Mouse (Mus musculus) forebrain, postnatal 0 days (tissue): ENCODE measurements around the gene Nhlrc4. TPM values are rescaled to one million over a fixed set of nuclear protein-coding genes. Genes with fewer than 3 reads are reported as not detected.

Experiments
- ATAC-seq: fragments of 200-750 bp; cut with Nextera tagmentation; 2 replicates; pipeline ENCODE4 v1.8.0; 2017; ENCODE audit warnings: mild to moderate bottlenecking, moderate library complexity
- DNase-seq: peaks from one replicate; pipeline ENCODE4 v3.0.0-alpha.2; 2015
- H3K27ac ChIP-seq: fragments of 300-500 bp; sonication (generic); 2 replicates; pipeline ENCODE4 v1.5.1; 2014; ENCODE audit warnings: low read depth, mild to moderate bottlenecking, antibody characterized with exemption, low read length, moderate library complexity, mixed read lengths
- H3K27me3 ChIP-seq: fragments of 300-500 bp; sonication (generic); 2 replicates; pipeline ENCODE4 v1.6.1; 2014; ENCODE audit warnings: mild to moderate bottlenecking, low read length, mixed read lengths; ENCODE audit not compliant: insufficient read depth
- H3K36me3 ChIP-seq: fragments of 300-500 bp; sonication (generic); 2 replicates; pipeline ENCODE4 v1.6.1; 2014; ENCODE audit warnings: mild to moderate bottlenecking, moderate library complexity; ENCODE audit not compliant: insufficient read depth
- H3K4me1 ChIP-seq: fragments of 300-500 bp; sonication (generic); 2 replicates; pipeline ENCODE4 v1.6.1; 2014; ENCODE audit warnings: antibody characterized with exemption; ENCODE audit not compliant: insufficient read depth
- H3K4me2 ChIP-seq: fragments of 300-500 bp; sonication (generic); 2 replicates; pipeline ENCODE4 v1.6.1; 2014; ENCODE audit warnings: low read depth, mild to moderate bottlenecking, moderate library complexity
- H3K4me3 ChIP-seq: fragments of 300-500 bp; sonication (generic); 2 replicates; pipeline ENCODE4 v1.5.1; 2014; ENCODE audit warnings: low read depth, low read length, mixed read lengths
- H3K9ac ChIP-seq: fragments of 300-500 bp; sonication (generic); 2 replicates; pipeline ENCODE4 v1.6.1; 2014; ENCODE audit warnings: mild to moderate bottlenecking
- H3K9me3 ChIP-seq: fragments of 300-500 bp; sonication (generic); 2 replicates; pipeline ENCODE4 v1.6.1; 2016; ENCODE audit warnings: low read length
- CTCF ChIP-seq: sonication (generic); IDR thresholded peaks from 2 replicates; pipeline ENCODE4 v1.5.1; 2016; ENCODE audit warnings: antibody characterized with exemption, control low read depth, low read depth
- WGBS: fragments of 180-500 bp; shearing (Covaris S2); extraction: QIAGEN DNeasy Blood & Tissue Kit; methylation state at CpG from one replicate; pipeline ENCODE4 v1.1.7; 2014; 5-methylcytosine and 5-hydroxymethylcytosine counted together
- polyA plus RNA-seq: library from polyadenylated mRNA; unstranded; fragments of >200 nt; fragmentation: Nextera tagmentation; extraction: Ambion mirVana; gene quantifications from 2 replicates; pipeline ENCODE4 v1.2.1, GENCODE M21; 2015
- total RNA-seq: library from RNA; depleted of rRNA; stranded (reverse); fragments of >200 nt; gene quantifications from 2 replicates; pipeline ENCODE4 v1.2.3, GENCODE M21; 2014; rRNA removed

Nhlrc4 gene
- total and polyA plus RNA-seq, 2 experiments from 2014 or later: 0.44 TPM; not detected in 1

DNA sequence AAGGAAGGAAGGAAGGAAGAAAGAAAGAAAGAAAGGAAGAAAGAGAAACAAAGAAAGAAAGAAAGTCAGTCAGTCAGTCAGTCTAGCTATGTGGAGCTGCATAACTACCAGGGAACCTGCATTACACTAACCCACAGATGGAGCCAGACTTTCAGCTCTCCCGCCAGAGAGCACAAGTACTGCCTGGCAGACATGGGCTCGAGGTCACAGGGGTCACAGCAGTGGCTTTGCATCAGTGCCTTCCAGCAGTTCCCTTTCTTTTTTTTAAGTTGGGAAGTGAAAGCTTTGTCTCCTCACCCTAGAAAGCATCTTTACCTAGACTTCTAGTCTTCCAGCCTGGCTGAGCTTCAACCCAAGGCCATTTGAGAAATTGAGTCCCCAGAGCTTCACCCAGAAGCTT lies 49.3 kb downstream of the Nhlrc4 start:
- no peak overlapping the region for H3K9ac ChIP-seq
- no peaks in the 10 kb centered on the region for H3K36me3 ChIP-seq
- H3K4me1 ChIP-seq: no peaks in the 10 kb centered on the region
- no peaks in the 10 kb centered on the region for H3K27me3 ChIP-seq
- H3K9me3 ChIP-seq: no peaks in the 10 kb centered on the region
- 36% methylated on average over 2 of the region's 2 CpGs for WGBS
- ATAC-seq: no peak
- TF ChIP-seq CTCF: no peak
- H3K4me3 ChIP-seq: no peak overlapping the region
- H3K27ac ChIP-seq: no peak overlapping the region
- H3K4me2 ChIP-seq: no peak overlapping the region
- DNase-seq: no peak

DNA sequence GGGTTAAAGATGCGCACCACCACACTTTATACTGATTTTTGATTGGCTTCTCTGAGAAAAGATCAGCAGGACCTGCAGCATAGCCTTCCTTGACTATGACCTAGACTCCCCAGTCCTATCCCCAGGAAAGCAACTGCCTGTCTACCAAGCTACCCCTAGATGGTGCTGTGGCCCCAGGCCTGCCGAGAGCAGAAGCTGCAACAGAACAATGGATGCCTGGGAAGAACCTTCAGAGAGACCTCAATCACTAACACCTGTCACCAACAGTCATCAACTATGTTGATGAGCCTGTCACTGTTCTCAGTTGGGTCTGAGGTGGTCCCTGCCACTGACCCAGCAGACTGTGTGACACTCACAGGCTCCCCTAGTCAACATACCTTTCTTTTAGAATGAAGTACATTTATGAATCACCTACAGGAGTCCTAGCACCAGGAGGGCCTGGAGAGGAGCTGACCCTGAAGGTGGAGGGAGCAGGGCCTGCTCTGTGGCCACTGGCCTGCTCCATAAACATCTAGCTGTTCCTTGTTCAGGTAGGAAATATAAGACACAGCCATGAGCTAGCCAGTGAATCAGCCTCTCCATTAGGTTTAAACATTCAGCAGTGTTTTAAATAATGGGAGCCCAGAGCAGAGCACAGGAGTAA lies 50.7 kb downstream of the Nhlrc4 start:
- Histone ChIP-seq H3K4me1 (no peaks in the 10 kb centered on the region), H3K36me3 (0 out of 2 replicates have a peak, but pooled peaks cover 7% of the 10 kb centered on the region), H3K9me3 (no peaks in the 10 kb centered on the region), H3K4me2 (no peak overlapping the region), H3K4me3 (no peak overlapping the region), H3K27ac (peak overlapping the region; percentile 67; the same call in 1 of the 2 replicates), H3K27me3 (no peaks in the 10 kb centered on the region), H3K9ac (no peak overlapping the region)
- 34% methylated on average over 2 of the region's 2 CpGs for WGBS
- TF ChIP-seq CTCF: peak; percentile 92
- ATAC-seq: peak; percentile 94
- peak; percentile 78 for DNase-seq

Other genes starting within 250 kb of the Nhlrc4 start
Only the 30 nearest of the 32 such genes appear.
- 6.5 and 8.0 TPM in 2 replicates for gene Rpusd1, start 217.3 kb downstream of the Nhlrc4 start, total RNA-seq
- gene Rpusd1, start 217.3 kb downstream of the Nhlrc4 start, polyA plus RNA-seq: 30.0 and 30.7 TPM in 2 replicates
- gene Mslnl, start 208.9 kb downstream of the Nhlrc4 start, total RNA-seq: 0.10 TPM in 1 of 2 replicates, not detected in the other
- gene Mslnl, start 208.9 kb downstream of the Nhlrc4 start, polyA plus RNA-seq: not detected in 2 replicates
- 2.1 and 4.0 TPM in 2 replicates for gene Msln, start 190.6 kb downstream of the Nhlrc4 start, total RNA-seq
- 0.97 and 1.3 TPM in 2 replicates for gene Msln, start 190.6 kb downstream of the Nhlrc4 start, polyA plus RNA-seq
- gene Narfl, start 171.2 kb downstream of the Nhlrc4 start, total RNA-seq: 31.0 and 35.0 TPM in 2 replicates
- 30.4 and 30.8 TPM in 2 replicates for gene Narfl, start 171.2 kb downstream of the Nhlrc4 start, polyA plus RNA-seq
- gene Haghl, start 159.3 kb downstream of the Nhlrc4 start, total RNA-seq: 118 and 141 TPM in 2 replicates
- 139 and 154 TPM in 2 replicates for gene Haghl, start 159.3 kb downstream of the Nhlrc4 start, polyA plus RNA-seq
- gene Ccdc78, start 158.4 kb downstream of the Nhlrc4 start, total RNA-seq: 0.31 TPM in 1 of 2 replicates, not detected in the other
- 0.36 and 0.45 TPM in 2 replicates for gene Ccdc78, start 158.4 kb downstream of the Nhlrc4 start, polyA plus RNA-seq
- 82.5 and 84.2 TPM in 2 replicates for gene Fam173a, start 152.1 kb downstream of the Nhlrc4 start, total RNA-seq
- gene Fam173a, start 152.1 kb downstream of the Nhlrc4 start, polyA plus RNA-seq: 76.0 and 78.3 TPM in 2 replicates
- 0.31 TPM in 1 of 2 replicates, not detected in the other for gene AC134908.4, start 149.3 kb downstream of the Nhlrc4 start, total RNA-seq
- 1.1 TPM in 1 of 2 replicates, not detected in the other for gene AC134908.4, start 149.3 kb downstream of the Nhlrc4 start, polyA plus RNA-seq
- 136 and 148 TPM in 2 replicates for gene Metrn, start 147.8 kb downstream of the Nhlrc4 start, total RNA-seq
- gene Metrn, start 147.8 kb downstream of the Nhlrc4 start, polyA plus RNA-seq: 56.9 and 59.3 TPM in 2 replicates
- 97.6 and 133 TPM in 2 replicates for gene Fbxl16, start 135.9 kb downstream of the Nhlrc4 start, total RNA-seq
- 27.1 and 58.7 TPM in 2 replicates for gene Fbxl16, start 135.9 kb downstream of the Nhlrc4 start, polyA plus RNA-seq
- gene Wdr24, start 121.3 kb downstream of the Nhlrc4 start, total RNA-seq: 36.5 and 37.5 TPM in 2 replicates
- 23.2 and 24.5 TPM in 2 replicates for gene Wdr24, start 121.3 kb downstream of the Nhlrc4 start, polyA plus RNA-seq
- 44.3 and 52.2 TPM in 2 replicates for gene Jmjd8, start 116.1 kb downstream of the Nhlrc4 start, total RNA-seq
- gene Jmjd8, start 116.1 kb downstream of the Nhlrc4 start, polyA plus RNA-seq: 46.7 and 49.5 TPM in 2 replicates
- gene Stub1, start 111.6 kb downstream of the Nhlrc4 start, total RNA-seq: 237 and 238 TPM in 2 replicates
- gene Stub1, start 111.6 kb downstream of the Nhlrc4 start, polyA plus RNA-seq: 314 and 324 TPM in 2 replicates
- gene Rhbdl1, start 107.7 kb downstream of the Nhlrc4 start, total RNA-seq: 85.4 and 90.7 TPM in 2 replicates
- 77.6 and 83.3 TPM in 2 replicates for gene Rhbdl1, start 107.7 kb downstream of the Nhlrc4 start, polyA plus RNA-seq
- 23.2 and 23.8 TPM in 2 replicates for gene Gm20683, start 103.2 kb downstream of the Nhlrc4 start, total RNA-seq
- 9.2 and 12.3 TPM in 2 replicates for gene Gm20683, start 103.2 kb downstream of the Nhlrc4 start, polyA plus RNA-seq
- gene Rhot2, start 100.1 kb downstream of the Nhlrc4 start, total RNA-seq: 35.4 and 53.1 TPM in 2 replicates
- 8.1 and 11.3 TPM in 2 replicates for gene Rhot2, start 100.1 kb downstream of the Nhlrc4 start, polyA plus RNA-seq
- 29.8 and 40.2 TPM in 2 replicates for gene Wdr90, start 83.5 kb downstream of the Nhlrc4 start, total RNA-seq
- gene Wdr90, start 83.5 kb downstream of the Nhlrc4 start, polyA plus RNA-seq: 8.0 and 13.2 TPM in 2 replicates
- gene Mcrip2, start 76.2 kb downstream of the Nhlrc4 start, total RNA-seq: 10.3 and 16.5 TPM in 2 replicates
- 32.5 and 37.1 TPM in 2 replicates for gene Mcrip2, start 76.2 kb downstream of the Nhlrc4 start, polyA plus RNA-seq
- gene Mettl26, start 69.9 kb downstream of the Nhlrc4 start, total RNA-seq: 37.0 and 41.7 TPM in 2 replicates
- 43.1 and 62.2 TPM in 2 replicates for gene Mettl26, start 69.9 kb downstream of the Nhlrc4 start, polyA plus RNA-seq
- 0.23 and 1.5 TPM in 2 replicates for gene Wfikkn1, start 64.1 kb downstream of the Nhlrc4 start, total RNA-seq
- gene Wfikkn1, start 64.1 kb downstream of the Nhlrc4 start, polyA plus RNA-seq: 0.28 and 0.29 TPM in 2 replicates
- 30.9 and 31.4 TPM in 2 replicates for gene Rab40c, start 25.2 kb downstream of the Nhlrc4 start, total RNA-seq
- gene Rab40c, start 25.2 kb downstream of the Nhlrc4 start, polyA plus RNA-seq: 40.3 and 46.1 TPM in 2 replicates
- gene Pigq, start within 50 bp of the Nhlrc4 start, total RNA-seq: 42.2 and 50.6 TPM in 2 replicates
- gene Pigq, start within 50 bp of the Nhlrc4 start, polyA plus RNA-seq: 58.1 and 63.7 TPM in 2 replicates
- gene A930017K11Rik, start 7.6 kb upstream of the Nhlrc4 start, total RNA-seq: 0.10 TPM in 1 of 2 replicates, not detected in the other
- 0.07 TPM in 1 of 2 replicates, not detected in the other for gene A930017K11Rik, start 7.6 kb upstream of the Nhlrc4 start, polyA plus RNA-seq
- 24.7 and 24.9 TPM in 2 replicates for gene Capn15, start 40.8 kb upstream of the Nhlrc4 start, total RNA-seq
- 11.4 and 15.2 TPM in 2 replicates for gene Capn15, start 40.8 kb upstream of the Nhlrc4 start, polyA plus RNA-seq
- 21.5 and 30.0 TPM in 2 replicates for gene Rab11fip3, start 124.6 kb upstream of the Nhlrc4 start, total RNA-seq
- gene Rab11fip3, start 124.6 kb upstream of the Nhlrc4 start, polyA plus RNA-seq: 11.6 and 15.4 TPM in 2 replicates
- gene Decr2, start 145.4 kb upstream of the Nhlrc4 start, total RNA-seq: 32.7 and 41.1 TPM in 2 replicates
- gene Decr2, start 145.4 kb upstream of the Nhlrc4 start, polyA plus RNA-seq: 29.5 and 35.3 TPM in 2 replicates
- 9.5 and 16.0 TPM in 2 replicates for gene Nme4, start 150.6 kb upstream of the Nhlrc4 start, total RNA-seq
- gene Nme4, start 150.6 kb upstream of the Nhlrc4 start, polyA plus RNA-seq: 11.4 and 12.9 TPM in 2 replicates
- 2.8 and 4.3 TPM in 2 replicates for gene Tmem8, start 168.3 kb upstream of the Nhlrc4 start, total RNA-seq
- 2.4 and 2.5 TPM in 2 replicates for gene Tmem8, start 168.3 kb upstream of the Nhlrc4 start, polyA plus RNA-seq
- gene Mrpl28, start 178.5 kb upstream of the Nhlrc4 start, total RNA-seq: 116 and 166 TPM in 2 replicates
- gene Mrpl28, start 178.5 kb upstream of the Nhlrc4 start, polyA plus RNA-seq: 182 and 189 TPM in 2 replicates
- gene Axin1, start 193.7 kb upstream of the Nhlrc4 start, total RNA-seq: 33.7 and 47.6 TPM in 2 replicates
- 15.1 and 15.3 TPM in 2 replicates for gene Axin1, start 193.7 kb upstream of the Nhlrc4 start, polyA plus RNA-seq